Mouse (Mus musculus) liver, embryonic 14.5 days (tissue): ENCODE results near the gene Phf14.

Source experiments
- CTCF ChIP-seq: IDR thresholded peaks from 2 replicates; pipeline ENCODE4 v1.5.1; 2016; ENCODE audit warnings: antibody characterized with exemption, low read depth, control low read depth
- EP300 ChIP-seq: IDR thresholded peaks from 2 replicates; pipeline ENCODE4 v1.6.1; 2016; ENCODE audit warnings: antibody characterized with exemption, low read depth

- no peak for TF ChIP-seq CTCF
- no peak for TF ChIP-seq EP300
These were observed 199.7 kb downstream of the Phf14 start for GRCm38 (mm10) chr6:12107326-12107725.
